Mouse (Mus musculus): ENCODE data around the gene Lrwd1. TPM values are rescaled to one million over a fixed set of nuclear protein-coding genes. Genes with fewer than 3 reads are reported as not detected.
A peak's percentile ranks its signal among the peaks of the same experiment; 100 is the strongest.

Lrwd1 gene
- total and polyA plus RNA-seq, 3 experiments, result 52.2 to 62.1 (median 54.3) TPM

- H3K9ac ChIP-seq (ENCODE audit: insufficient read depth, low read depth), result no peak overlapping the region
- no peak overlapping the region for H3K4me2 ChIP-seq (ENCODE audit: insufficient read depth, low read depth, poor library complexity, severe bottlenecking)
- H3K27me3 ChIP-seq (replicated peaks), result peaks cover 80% of the 10 kb centered on the region
- no peak for DNase-seq (ENCODE audit: extremely low read depth)
- H3K27ac ChIP-seq (ENCODE audit: insufficient read depth, low read depth), result no peak overlapping the region
- H3K4me1 ChIP-seq (ENCODE audit: control insufficient read depth in 1 of 2, insufficient read depth in 2 of 2), result peaks cover 2 to 35% of the 10 kb centered on the region in 2 experiments; a peak in 3 of 4 replicates
- no peaks in the 10 kb centered on the region for H3K36me3 ChIP-seq (replicated peaks in 1 of 2; ENCODE audit: control insufficient read depth in 1 of 2, insufficient read depth in 1 of 2, low read length in 1 of 2)
- H3K9me3 ChIP-seq (replicated peaks; ENCODE audit: low read length), result no peaks in the 10 kb centered on the region
- no peaks in the 10 kb centered on the region for H3K79me2 ChIP-seq (replicated peaks; ENCODE audit: control insufficient read depth, extremely low read depth, insufficient read depth, poor library complexity, severe bottlenecking)
- TF ChIP-seq CTCF (conservative IDR thresholded peaks at IDR 0.05 in 1 of 2, IDR thresholded peaks at IDR 0.05 in 1 of 2; ENCODE audit: low read depth in 2 of 2, low read length in 2 of 2), result peak in 1 of 2 experiments; percentile 23; a peak in 2 of 4 replicates
- no peak for TF ChIP-seq ETS1 (conservative IDR thresholded peaks at IDR 0.05; ENCODE audit: low read depth, low read length)
- H3K4me3 ChIP-seq (replicated peaks in 1 of 3; ENCODE audit: low read depth in 2 of 3, low read length in 2 of 3, poor library complexity in 1 of 3), result no peak overlapping the region
- in situ Hi-C loops (cut with MboI; ENCODE audit: low pct_ligation_motif_present, low pct_unique_long_range_greater_than_20kb, low sequenced_read_pairs), result no loop called here
- dilution Hi-C loops (cut with MboI; ENCODE audit: extremely low pct_ligation_motif_present, extremely low pct_unique_long_range_greater_than_20kb, low sequenced_read_pairs), result no loop called here
Observed at GRCm38 (mm10) chr5:136088821-136089575, 46.9 kb downstream of the Lrwd1 start.

GRCm38 (mm10) chr5:136086290-136086689, 49.6 kb downstream of the Lrwd1 start:
- TF ChIP-seq USF2 (conservative IDR thresholded peaks at IDR 0.05; ENCODE audit: low read depth, low read length) (no peak), RAD21 (IDR thresholded peaks at IDR 0.05; ENCODE audit: low read depth, low read length) (no peak), E2F4 (IDR thresholded peaks at IDR 0.05; ENCODE audit: insufficient replicate concordance, low read depth, low read length) (no peak), MAFK (IDR thresholded peaks at IDR 0.05; ENCODE audit: insufficient replicate concordance, low read length) (no peak), ZNF384 (IDR thresholded peaks at IDR 0.05; ENCODE audit: low read depth, low read length) (no peak), MAX (IDR thresholded peaks at IDR 0.05; ENCODE audit: low read length) (no peak), SMC3 (IDR thresholded peaks at IDR 0.05; ENCODE audit: low read depth, low read length) (no peak)
- no peak overlapping the region for H3K4me3 ChIP-seq (replicated peaks in 1 of 3; ENCODE audit: low read depth in 2 of 3, low read length in 2 of 3, poor library complexity in 1 of 3)
- in situ Hi-C loops (cut with MboI; ENCODE audit: low pct_ligation_motif_present, low pct_unique_long_range_greater_than_20kb, low sequenced_read_pairs) (no loop called here), dilution Hi-C loops (cut with MboI; ENCODE audit: extremely low pct_ligation_motif_present, extremely low pct_unique_long_range_greater_than_20kb, low sequenced_read_pairs) (no loop called here)
- peaks cover 2 to 31% of the 10 kb centered on the region in 2 experiments; a peak in 3 of 4 replicates for H3K4me1 ChIP-seq (ENCODE audit: control insufficient read depth in 1 of 2, insufficient read depth in 2 of 2)
- H3K79me2 ChIP-seq (replicated peaks; ENCODE audit: control insufficient read depth, extremely low read depth, insufficient read depth, poor library complexity, severe bottlenecking), result no peaks in the 10 kb centered on the region
- H3K4me2 ChIP-seq (ENCODE audit: insufficient read depth, low read depth, poor library complexity, severe bottlenecking), result no peak overlapping the region
- H3K9me3 ChIP-seq (replicated peaks; ENCODE audit: low read length), result peaks cover 5% of the 10 kb centered on the region
- no peaks in the 10 kb centered on the region for H3K36me3 ChIP-seq (replicated peaks in 1 of 2; ENCODE audit: control insufficient read depth in 1 of 2, insufficient read depth in 1 of 2, low read length in 1 of 2)
- no peak overlapping the region for H3K27ac ChIP-seq (ENCODE audit: insufficient read depth, low read depth)
- no peak for DNase-seq (ENCODE audit: extremely low read depth)
- no peak overlapping the region for H3K9ac ChIP-seq (ENCODE audit: insufficient read depth, low read depth)
- H3K27me3 ChIP-seq (replicated peaks), result peaks cover 68% of the 10 kb centered on the region

GRCm38 (mm10) chr5:136084891-136085651, 50.8 kb downstream of the Lrwd1 start:
- H3K27me3 ChIP-seq (replicated peaks), result peaks cover 66% of the 10 kb centered on the region
- TF ChIP-seq MYC (IDR thresholded peaks at IDR 0.05; ENCODE audit: low read depth, low read length) (0 out of 2 replicates have a peak, but pooled peaks have one; percentile 21), MAZ (IDR thresholded peaks at IDR 0.05; ENCODE audit: low read depth, low read length) (no peak), IRF4 (IDR thresholded peaks at IDR 0.05; ENCODE audit: low read depth, low read length) (peak; percentile 48), BHLHE40 (IDR thresholded peaks at IDR 0.05; ENCODE audit: low read depth, low read length) (peak; percentile 73), USF1 (IDR thresholded peaks at IDR 0.05; ENCODE audit: low read depth, low read length) (no peak)
- H3K4me1 ChIP-seq (ENCODE audit: control insufficient read depth in 1 of 2, insufficient read depth in 2 of 2), result peaks cover 5 to 30% of the 10 kb centered on the region in 2 experiments; a peak in 3 of 4 replicates
- no peaks in the 10 kb centered on the region for H3K36me3 ChIP-seq (replicated peaks in 1 of 2; ENCODE audit: control insufficient read depth in 1 of 2, insufficient read depth in 1 of 2, low read length in 1 of 2)
- H3K4me3 ChIP-seq (replicated peaks in 1 of 3; ENCODE audit: low read depth in 2 of 3, low read length in 2 of 3, poor library complexity in 1 of 3), result peak overlapping the region in 1 of 3 experiments; percentile 11
- dilution Hi-C loops (cut with MboI; ENCODE audit: extremely low pct_ligation_motif_present, extremely low pct_unique_long_range_greater_than_20kb, low sequenced_read_pairs) (no loop called here), in situ Hi-C loops (cut with MboI; ENCODE audit: low pct_ligation_motif_present, low pct_unique_long_range_greater_than_20kb, low sequenced_read_pairs) (loop anchor here (5.0 kb wide), 1 partner anchor 52 kb away; the partner anchor contains the start of genes Alkbh4 and Lrwd1)
- peak overlapping the region; percentile 93 for H3K4me2 ChIP-seq (ENCODE audit: insufficient read depth, low read depth, poor library complexity, severe bottlenecking)
- H3K9ac ChIP-seq (ENCODE audit: insufficient read depth, low read depth), result no peak overlapping the region; the same call in 1 of the 2 replicates
- DNase-seq (ENCODE audit: extremely low read depth), result no peak
- peaks cover 5% of the 10 kb centered on the region for H3K9me3 ChIP-seq (replicated peaks; ENCODE audit: low read length)
- no peak overlapping the region for H3K27ac ChIP-seq (ENCODE audit: insufficient read depth, low read depth)
- H3K79me2 ChIP-seq (replicated peaks; ENCODE audit: control insufficient read depth, extremely low read depth, insufficient read depth, poor library complexity, severe bottlenecking), result no peaks in the 10 kb centered on the region
